Mouse (Mus musculus): Measurements from ENCODE around the gene Nanos2. TPM values are rescaled to one million over a fixed set of nuclear protein-coding genes. Genes with fewer than 3 reads are reported as not detected.
A peak's percentile ranks its signal among the peaks of the same experiment; 100 is the strongest.

Nanos2 gene
- polyA plus RNA-seq, 1 experiment from 2014 or later: 0.72 TPM

DNA sequence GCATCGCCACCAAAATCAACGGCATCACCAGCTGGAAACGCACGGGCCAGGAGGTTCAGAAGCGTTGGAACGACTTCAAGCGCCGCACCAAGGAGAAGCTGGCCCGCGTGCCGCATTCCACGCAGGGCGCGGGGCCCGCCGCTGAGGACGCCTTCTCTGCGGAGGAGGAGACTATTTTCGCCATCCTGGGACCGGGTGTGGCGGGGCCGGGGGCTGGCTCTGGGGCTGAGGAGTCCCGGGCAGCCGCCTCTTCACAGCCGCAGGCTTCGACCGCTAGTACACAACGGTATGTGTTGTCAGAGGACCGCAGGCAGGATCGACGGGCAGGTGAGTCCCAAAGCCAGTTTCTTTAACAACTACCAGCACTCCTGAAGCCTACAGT lies 5.1 kb downstream of the Nanos2 start:
- peaks cover 23% of the 10 kb centered on the region for H3K27me3 ChIP-seq (replicated peaks)
- no peak for ATAC-seq (ENCODE audit: low FRiP score, low read depth)
- 4% methylated on average over 31 of the region's 31 CpGs for WGBS
- peak overlapping the region; percentile 50 for H3K4me3 ChIP-seq
- peaks cover 22% of the 10 kb centered on the region for H3K4me1 ChIP-seq
- H3K27ac ChIP-seq: no peak overlapping the region
- H3K9me3 ChIP-seq: no peaks in the 10 kb centered on the region
- peak overlapping the region; percentile 79 for H3K4me2 ChIP-seq (replicated peaks)
- H3K36me3 ChIP-seq: 0 out of 2 replicates have a peak, but pooled peaks cover 1% of the 10 kb centered on the region
- H3K9ac ChIP-seq: peak overlapping the region; percentile 60

DNA sequence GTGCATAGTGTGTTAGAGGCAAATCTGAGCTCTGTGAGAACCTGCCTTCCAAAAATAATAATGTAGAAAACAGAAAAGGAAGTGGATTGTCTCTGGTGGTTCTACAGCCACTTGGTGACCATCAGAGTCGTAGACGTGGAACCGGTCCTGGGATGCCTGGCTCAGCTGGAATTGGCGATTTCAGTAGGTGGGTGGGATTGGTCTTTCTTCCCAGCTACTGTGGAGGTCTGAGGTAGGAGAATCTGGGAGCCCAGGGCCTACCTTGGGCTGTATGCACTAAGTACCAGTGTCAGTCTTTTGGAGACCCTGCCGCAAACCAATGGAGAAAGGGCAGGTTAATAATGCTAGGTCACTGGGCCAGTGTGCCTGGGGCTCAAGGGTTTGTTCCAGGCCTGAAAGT lies 5.8 kb downstream of the Nanos2 start:
- ATAC-seq (ENCODE audit: low FRiP score, low read depth): no peak
- Histone ChIP-seq H3K4me1 (peaks cover 22% of the 10 kb centered on the region), H3K27me3 (replicated peaks) (peaks cover 23% of the 10 kb centered on the region), H3K9ac (no peak overlapping the region), H3K4me2 (replicated peaks) (peak overlapping the region; percentile 79), H3K36me3 (peaks cover 4% of the 10 kb centered on the region; the same call in 1 of the 2 replicates), H3K27ac (no peak overlapping the region), H3K9me3 (no peaks in the 10 kb centered on the region), H3K4me3 (peak overlapping the region; percentile 50; the same call in 1 of the 2 replicates)
- WGBS: 89% methylated on average over 5 of the region's 5 CpGs

DNA sequence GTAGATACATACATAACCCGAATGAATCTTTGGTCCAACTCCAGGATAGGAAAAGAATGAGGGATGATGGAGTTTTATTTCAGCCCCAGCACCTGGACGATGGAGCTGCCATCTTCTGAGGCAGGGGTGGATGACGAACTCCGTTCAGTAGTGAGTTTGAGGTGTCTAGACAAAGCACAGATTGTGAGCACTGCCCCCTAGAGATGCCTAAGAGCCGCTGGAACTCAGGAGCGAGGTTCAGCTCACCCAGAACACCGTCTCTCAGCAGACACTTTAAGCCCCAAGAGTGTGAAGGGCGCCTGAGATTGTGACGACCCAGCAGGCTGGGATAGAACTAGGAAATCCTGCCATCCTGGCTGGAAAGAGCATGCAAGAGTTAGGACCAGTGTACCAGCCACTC lies 11.6 kb downstream of the Nanos2 start:
- no peak overlapping the region for H3K4me3 ChIP-seq
- peaks cover 16% of the 10 kb centered on the region for H3K4me1 ChIP-seq
- 40% methylated on average over 9 of the region's 9 CpGs for WGBS
- H3K4me2 ChIP-seq (replicated peaks): no peak overlapping the region
- H3K27me3 ChIP-seq (replicated peaks): no peaks in the 10 kb centered on the region
- peaks cover 4% of the 10 kb centered on the region; the same call in 1 of the 2 replicates for H3K36me3 ChIP-seq
- H3K9me3 ChIP-seq: no peaks in the 10 kb centered on the region
- ATAC-seq (ENCODE audit: low FRiP score, low read depth): no peak
- no peak overlapping the region for H3K27ac ChIP-seq
- no peak overlapping the region for H3K9ac ChIP-seq

DNA sequence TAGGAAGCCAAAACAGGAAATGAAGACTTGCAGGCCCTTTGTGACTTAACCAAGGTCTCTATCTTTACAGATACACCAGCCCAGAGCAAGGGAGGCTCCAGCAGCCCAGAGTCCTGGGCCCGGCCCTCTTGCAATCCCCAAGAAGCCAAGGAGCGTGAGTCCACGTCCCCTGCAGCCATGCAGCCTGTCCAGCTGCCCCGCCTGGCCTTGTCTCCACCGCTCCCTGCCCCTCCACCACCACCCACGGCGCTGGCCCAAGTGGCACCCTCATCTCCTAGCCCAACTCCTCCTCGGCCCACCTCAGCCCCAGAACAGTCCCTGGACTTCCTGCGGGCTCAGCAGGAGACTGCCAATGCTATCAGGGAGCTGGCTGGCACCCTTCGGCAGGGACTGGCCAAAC lies 13.2 kb downstream of the Nanos2 start:
- Histone ChIP-seq H3K27me3 (replicated peaks) (no peaks in the 10 kb centered on the region), H3K36me3 (peaks cover 9% of the 10 kb centered on the region), H3K4me3 (peak overlapping the region; percentile 36), H3K4me2 (replicated peaks) (peak overlapping the region; percentile 62), H3K4me1 (peaks cover 27% of the 10 kb centered on the region), H3K9me3 (no peaks in the 10 kb centered on the region), H3K9ac (peak overlapping the region; percentile 61), H3K27ac (no peak overlapping the region)
- 40% methylated on average over 10 of the region's 10 CpGs for WGBS
- no peak for ATAC-seq (ENCODE audit: low FRiP score, low read depth)

DNA sequence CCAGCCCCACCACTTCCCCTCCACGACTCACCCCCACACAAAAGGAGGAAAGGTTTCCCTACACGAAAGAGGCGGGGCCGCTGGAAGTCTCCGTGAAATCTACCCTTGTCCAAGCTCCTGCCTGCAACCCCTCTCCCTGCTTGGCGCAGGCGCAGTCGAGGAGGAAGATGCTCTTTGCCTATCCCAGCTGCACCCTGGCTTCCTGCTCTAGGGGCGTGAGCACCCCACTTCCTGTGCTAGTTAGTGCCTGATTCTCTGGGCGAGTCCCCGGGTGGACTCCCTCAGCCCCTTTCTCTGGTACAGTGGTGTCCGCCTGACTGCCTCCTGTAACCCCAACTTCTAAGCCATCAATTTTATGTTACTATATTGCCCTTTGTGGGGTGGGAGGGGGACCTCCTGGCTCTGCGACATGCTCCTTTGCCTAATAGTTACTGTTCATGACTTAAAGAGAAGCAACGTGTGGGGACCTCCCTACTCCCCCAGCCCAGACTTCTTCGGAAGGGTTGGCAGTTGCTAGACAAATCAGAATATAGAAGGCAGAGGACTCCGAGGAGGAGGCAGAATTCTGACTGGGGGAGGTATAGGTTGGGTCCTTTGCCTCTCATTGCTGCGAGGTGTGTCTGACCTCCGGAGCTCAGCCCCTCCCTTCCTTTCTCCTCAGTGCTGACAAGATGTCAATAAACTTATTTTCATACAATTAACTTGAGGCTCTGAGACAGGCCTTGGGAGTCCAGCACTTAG lies 14.0 kb downstream of the Nanos2 start:
- no peak overlapping the region for H3K27ac ChIP-seq
- H3K4me3 ChIP-seq: peak overlapping the region; percentile 36
- H3K9ac ChIP-seq: peak overlapping the region; percentile 61
- H3K9me3 ChIP-seq: no peaks in the 10 kb centered on the region
- whole genome bisulfite sequencing: 32% methylated on average over 18 of the region's 18 CpGs
- H3K36me3 ChIP-seq: peaks cover 16% of the 10 kb centered on the region
- H3K27me3 ChIP-seq (replicated peaks): no peaks in the 10 kb centered on the region
- peaks cover 35% of the 10 kb centered on the region for H3K4me1 ChIP-seq
- H3K4me2 ChIP-seq (replicated peaks): peak overlapping the region; percentile 62
- no peak for ATAC-seq (ENCODE audit: low FRiP score, low read depth)

DNA sequence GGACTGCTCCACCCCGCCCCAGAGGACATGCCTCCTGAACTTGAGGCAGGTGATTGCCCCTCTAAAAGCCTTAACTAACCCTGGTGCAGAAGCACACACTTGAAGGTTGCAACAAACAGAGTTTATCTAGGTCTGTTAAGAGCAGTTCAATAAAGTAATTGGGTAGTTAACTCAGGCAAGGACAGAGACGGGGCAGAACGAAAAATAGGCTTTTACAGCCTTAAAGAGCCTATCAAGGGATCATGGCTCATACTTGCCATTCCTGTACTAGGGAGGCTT lies 14.5 kb downstream of the Nanos2 start:
- Histone ChIP-seq H3K4me3 (no peak overlapping the region), H3K4me2 (replicated peaks) (no peak overlapping the region), H3K9ac (no peak overlapping the region), H3K36me3 (peaks cover 17% of the 10 kb centered on the region), H3K4me1 (peaks cover 38% of the 10 kb centered on the region), H3K27ac (no peak overlapping the region), H3K27me3 (replicated peaks) (no peaks in the 10 kb centered on the region), H3K9me3 (no peaks in the 10 kb centered on the region)
- no peak for ATAC-seq (ENCODE audit: low FRiP score, low read depth)
- 36% methylated on average over 3 of the region's 3 CpGs for WGBS

DNA sequence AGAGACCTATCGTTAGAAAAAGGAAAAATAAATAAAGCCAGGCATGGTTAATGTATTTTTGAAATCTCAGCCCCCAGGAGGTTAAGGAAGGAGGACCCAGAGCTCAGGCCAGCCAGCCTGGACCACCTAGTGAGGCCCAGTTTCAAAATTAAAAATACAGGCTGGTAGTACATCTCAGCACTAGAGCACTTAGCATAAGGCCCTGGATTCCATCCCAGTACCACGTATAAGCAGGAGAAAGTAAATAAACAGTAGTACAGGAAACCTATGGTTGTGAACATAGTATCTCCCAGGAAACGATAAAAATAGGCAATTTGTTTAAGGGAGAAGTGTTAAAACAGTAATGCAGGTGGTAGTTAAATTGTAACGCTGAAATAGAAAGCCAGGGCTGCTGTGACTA lies 14.9 kb downstream of the Nanos2 start:
- Histone ChIP-seq H3K27me3 (replicated peaks) (no peaks in the 10 kb centered on the region), H3K36me3 (peaks cover 21% of the 10 kb centered on the region), H3K4me3 (no peak overlapping the region), H3K9ac (no peak overlapping the region; the same call in 1 of the 2 replicates), H3K9me3 (no peaks in the 10 kb centered on the region), H3K4me2 (replicated peaks) (peak overlapping the region; percentile 65), H3K27ac (no peak overlapping the region), H3K4me1 (peaks cover 42% of the 10 kb centered on the region)
- no peak for ATAC-seq (ENCODE audit: low FRiP score, low read depth)
- WGBS: 46% methylated on average over 4 of the region's 4 CpGs

DNA sequence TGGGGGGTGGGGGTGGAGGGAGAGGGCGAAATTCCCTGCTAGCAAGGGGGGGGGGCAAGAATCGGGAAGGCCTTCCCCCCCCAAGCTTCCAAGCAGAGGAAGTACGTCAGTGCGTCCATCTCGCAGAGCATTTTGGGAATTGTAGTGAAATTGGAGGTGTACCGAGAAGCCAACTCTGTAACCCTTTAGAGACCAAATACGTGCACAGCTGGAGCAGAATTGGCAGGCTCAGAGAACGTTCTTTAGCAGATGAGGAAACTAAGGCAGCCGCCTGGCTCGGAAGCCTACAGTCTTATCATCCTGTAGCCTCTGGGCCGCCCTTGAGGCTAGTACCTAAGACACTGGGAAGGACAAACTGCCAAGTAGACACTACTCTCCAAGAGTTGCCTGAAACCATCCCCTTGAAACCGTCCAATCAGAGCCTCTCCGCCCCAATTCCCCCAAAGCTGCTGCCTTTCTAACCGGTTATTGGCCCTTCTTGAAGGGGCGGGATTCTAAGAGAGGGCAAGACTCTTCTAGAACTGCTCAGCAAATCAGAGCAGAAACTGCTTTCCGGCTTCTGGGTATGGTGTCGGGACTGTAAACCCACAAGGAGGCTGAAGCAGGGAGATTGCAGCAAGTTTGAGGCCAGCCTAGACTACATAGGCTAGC lies 15.8 kb downstream of the Nanos2 start:
- H3K9ac ChIP-seq: peak overlapping the region; percentile 43
- no peaks in the 10 kb centered on the region for H3K27me3 ChIP-seq (replicated peaks)
- peak overlapping the region; percentile 65 for H3K4me2 ChIP-seq (replicated peaks)
- H3K9me3 ChIP-seq: no peaks in the 10 kb centered on the region
- H3K4me1 ChIP-seq: peaks cover 46% of the 10 kb centered on the region
- no peak overlapping the region for H3K27ac ChIP-seq
- WGBS: 1% methylated on average over 17 of the region's 17 CpGs
- peak; percentile 45 for ATAC-seq (ENCODE audit: low FRiP score, low read depth)
- peaks cover 25% of the 10 kb centered on the region for H3K36me3 ChIP-seq
- peak overlapping the region; percentile 32 for H3K4me3 ChIP-seq

DNA sequence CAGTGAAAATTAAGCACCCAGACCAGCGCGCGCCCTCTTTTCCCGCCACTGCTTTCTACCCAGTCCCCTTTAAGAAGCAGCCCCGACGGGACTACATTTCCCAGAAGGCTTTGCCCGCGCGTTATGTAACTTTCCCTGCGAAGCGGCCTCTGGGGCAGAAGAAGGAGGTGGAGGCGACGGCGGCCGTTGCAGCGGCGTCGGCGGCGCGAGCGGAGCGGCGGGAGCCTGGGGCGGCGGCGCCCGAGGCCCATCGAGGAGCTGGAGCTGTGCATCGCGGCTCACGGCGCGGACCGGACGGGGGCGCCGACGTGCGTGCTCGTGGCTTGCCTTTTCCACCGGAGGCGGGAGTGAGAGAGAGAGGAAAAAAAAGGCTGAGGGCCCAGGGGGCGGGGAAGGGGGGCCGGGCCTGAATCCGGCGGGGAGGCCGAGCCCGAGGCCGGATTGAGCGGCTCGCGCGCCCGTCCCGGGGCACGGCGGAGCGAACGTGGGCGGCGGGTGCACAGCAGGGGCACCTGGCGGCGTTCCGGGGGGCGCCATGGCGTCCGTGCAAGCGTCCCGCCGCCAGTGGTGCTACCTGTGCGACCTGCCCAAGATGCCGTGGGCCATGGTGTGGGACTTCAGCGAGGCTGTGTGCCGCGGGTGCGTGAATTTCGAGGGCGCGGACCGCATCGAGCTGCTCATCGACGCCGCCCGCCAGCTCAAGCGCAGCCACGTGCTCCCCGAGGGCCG lies 16.9 kb downstream of the Nanos2 start, which contains the start of gene Irf2bp1:
Irf2bp1 (plus strand) TSS at position 143 of the 729 bp plus-strand sequence.
- Histone ChIP-seq H3K27me3 (replicated peaks) (no peaks in the 10 kb centered on the region), H3K36me3 (peaks cover 25% of the 10 kb centered on the region), H3K9me3 (no peaks in the 10 kb centered on the region), H3K9ac (peak within 1 kb of the TSS; percentile 94), H3K4me2 (replicated peaks) (peak within 1 kb of the TSS; percentile 100), H3K4me3 (peak within 1 kb of the TSS; percentile 92), H3K27ac (peak within 1 kb of the TSS; percentile 89), H3K4me1 (peaks cover 46% of the 10 kb centered on the region)
- peak; percentile 34 for ATAC-seq (ENCODE audit: low FRiP score, low read depth)
- under 1% methylated on average over 89 of the region's 90 CpGs for WGBS

DNA sequence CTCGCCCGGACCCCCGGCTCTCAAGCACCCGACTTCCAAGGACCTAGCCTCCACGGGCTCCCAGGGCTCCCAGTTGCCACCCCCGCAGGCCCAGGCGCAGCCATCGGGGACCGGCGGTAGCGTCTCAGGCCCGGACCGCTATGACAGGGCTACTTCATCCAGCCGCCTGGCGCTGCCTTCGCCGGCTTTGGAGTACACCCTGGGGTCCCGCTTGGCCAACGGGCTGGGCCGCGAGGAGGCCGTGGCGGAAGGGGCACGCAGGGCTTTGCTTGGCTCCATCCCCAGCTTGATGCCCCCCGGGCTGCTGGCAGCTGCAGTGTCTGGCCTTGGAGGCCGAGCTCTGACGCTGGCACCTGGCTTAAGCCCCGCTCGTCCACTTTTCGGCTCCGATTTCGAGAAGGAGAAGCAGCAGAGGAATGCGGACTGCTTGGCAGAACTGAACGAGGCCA lies 17.5 kb downstream of the Nanos2 start:
- H3K27me3 ChIP-seq (replicated peaks): no peaks in the 10 kb centered on the region
- H3K9ac ChIP-seq: peak overlapping the region; percentile 94
- peak overlapping the region; percentile 92 for H3K4me3 ChIP-seq
- peak; percentile 8 for ATAC-seq (ENCODE audit: low FRiP score, low read depth)
- H3K4me1 ChIP-seq: peaks cover 46% of the 10 kb centered on the region
- H3K4me2 ChIP-seq (replicated peaks): peak overlapping the region; percentile 100
- no peak overlapping the region for H3K27ac ChIP-seq
- 5% methylated on average over 34 of the region's 34 CpGs for WGBS
- H3K9me3 ChIP-seq: no peaks in the 10 kb centered on the region
- peaks cover 25% of the 10 kb centered on the region for H3K36me3 ChIP-seq

DNA sequence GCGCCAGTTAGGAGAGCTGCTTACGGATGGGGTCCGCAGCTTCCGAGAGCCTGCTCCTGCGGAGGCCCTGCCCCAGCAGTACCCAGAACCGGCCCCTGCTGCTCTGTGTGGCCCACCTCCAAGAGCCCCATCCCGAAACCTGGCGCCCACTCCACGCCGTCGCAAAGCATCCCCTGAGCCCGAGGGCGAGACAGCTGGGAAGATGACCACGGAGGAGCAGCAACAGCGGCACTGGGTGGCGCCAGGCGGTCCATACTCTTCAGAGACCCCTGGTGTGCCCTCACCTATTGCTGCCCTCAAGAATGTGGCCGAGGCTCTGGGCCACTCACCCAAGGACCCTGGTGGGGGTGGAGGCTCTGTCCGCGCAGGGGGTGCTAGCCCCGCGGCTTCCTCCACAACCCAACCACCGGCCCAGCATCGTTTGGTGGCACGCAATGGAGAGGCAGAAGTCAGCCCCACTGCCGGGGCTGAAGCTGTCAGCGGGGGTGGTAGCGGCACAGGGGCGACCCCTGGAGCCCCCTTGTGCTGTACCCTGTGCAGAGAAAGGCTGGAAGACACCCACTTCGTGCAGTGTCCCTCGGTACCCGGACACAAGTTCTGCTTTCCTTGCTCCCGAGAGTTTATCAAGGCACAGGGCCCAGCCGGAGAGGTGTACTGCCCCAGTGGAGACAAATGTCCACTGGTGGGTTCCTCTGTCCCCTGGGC lies 18.4 kb downstream of the Nanos2 start:
- no peak overlapping the region for H3K27ac ChIP-seq
- WGBS: 83% methylated on average over 34 of the region's 34 CpGs
- H3K4me2 ChIP-seq (replicated peaks): peak overlapping the region; percentile 100
- H3K9me3 ChIP-seq: no peaks in the 10 kb centered on the region
- peaks cover 39% of the 10 kb centered on the region for H3K4me1 ChIP-seq
- H3K36me3 ChIP-seq: peaks cover 25% of the 10 kb centered on the region
- peak overlapping the region; percentile 92; the same call in 1 of the 2 replicates for H3K4me3 ChIP-seq
- H3K27me3 ChIP-seq (replicated peaks): no peaks in the 10 kb centered on the region
- no peak for ATAC-seq (ENCODE audit: low FRiP score, low read depth)
- H3K9ac ChIP-seq: peak overlapping the region; percentile 94; the same call in 1 of the 2 replicates
